Mouse (Mus musculus): ENCODE measurements around the gene Ccdc86. TPM values are rescaled to one million over a fixed set of nuclear protein-coding genes. Genes with fewer than 3 reads are reported as not detected.

The Ccdc86 gene
- total RNA-seq, 1 experiment: 25.7 TPM

DNA sequence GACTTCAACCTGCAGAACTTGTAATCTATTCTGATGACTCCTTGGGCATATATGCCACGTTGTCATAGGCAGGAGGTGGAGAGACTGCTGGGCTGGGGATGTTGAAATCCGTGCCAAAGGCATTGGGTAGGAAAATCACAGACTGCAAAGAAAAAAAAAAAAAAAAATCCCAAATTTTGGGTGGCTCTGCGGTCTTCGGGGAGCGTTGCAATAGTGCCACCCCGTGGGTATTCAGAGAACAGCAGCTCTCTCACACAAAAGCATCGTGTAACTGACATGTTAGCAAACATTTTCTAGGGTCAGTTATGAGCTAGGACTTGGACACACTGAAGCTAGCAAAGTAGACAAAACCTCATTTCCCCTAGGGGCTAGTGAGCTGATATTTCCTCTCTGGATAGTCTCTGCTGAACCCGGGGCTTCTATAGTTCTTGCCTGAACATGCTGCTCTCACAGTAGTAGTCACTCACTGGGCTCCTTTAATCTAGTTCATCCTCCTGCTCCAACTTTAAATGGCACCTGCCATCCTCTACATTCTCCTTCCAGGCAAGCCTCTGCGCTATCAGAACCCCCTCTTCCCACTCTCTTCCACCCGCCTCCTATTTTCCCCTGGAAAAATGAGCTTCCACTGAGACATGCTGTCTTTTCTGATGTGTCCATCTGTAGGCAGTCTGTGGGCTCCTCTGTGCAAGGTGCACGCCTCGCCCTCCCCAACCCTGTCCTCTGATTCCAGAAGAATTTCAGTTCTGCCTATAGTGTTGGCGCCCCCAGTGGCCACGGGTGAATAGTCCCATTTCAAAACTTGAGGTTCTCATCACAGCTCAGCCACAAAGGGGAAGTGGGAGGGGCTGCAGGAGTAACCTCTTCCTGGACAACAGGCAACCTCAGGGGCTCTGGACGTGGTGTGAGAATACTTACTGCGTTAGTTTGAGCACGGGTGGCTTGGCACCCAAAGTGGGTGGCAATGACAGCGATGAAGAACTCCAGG is 30.4 kb upstream of the Ccdc86 start:
- H3K9ac ChIP-seq (ENCODE audit: insufficient read depth, low read depth, low read length, poor library complexity, severe bottlenecking): no peak overlapping the region; the same call in 1 of the 2 replicates
- H3K4me1 ChIP-seq (ENCODE audit: control insufficient read depth in 2 of 2, insufficient read depth in 2 of 2, low read length in 2 of 2, poor library complexity in 1 of 2): peaks cover 4 to 20% of the 10 kb centered on the region in 2 experiments
- no peak overlapping the region for H3K27ac ChIP-seq (ENCODE audit: insufficient read depth, low read depth, low read length, poor library complexity, severe bottlenecking)
- in situ Hi-C loops (cut with MboI; ENCODE audit: low sequenced_read_pairs in 2 of 2, unreplicated experiment in 2 of 2): no loop called here
- no peaks in the 10 kb centered on the region for H3K9me3 ChIP-seq (ENCODE audit: control insufficient read depth, insufficient read depth, low read depth, low read length)
- H3K36me3 ChIP-seq (ENCODE audit: control insufficient read depth, insufficient read depth, low read length, poor library complexity, severe bottlenecking): no peaks in the 10 kb centered on the region
- DNase-seq (ENCODE audit: low read depth, low spot score): peak; percentile 88
- TF ChIP-seq HCFC1 (IDR thresholded peaks at IDR 0.05; ENCODE audit: borderline replicate concordance, insufficient read depth, low read length): no peak
- peak; percentile 97 for TF ChIP-seq ZNF384 (IDR thresholded peaks at IDR 0.05; ENCODE audit: low read depth, low read length)
- peak; percentile 77; the same call in 1 of the 2 replicates for TF ChIP-seq ZC3H11A (IDR thresholded peaks at IDR 0.05; ENCODE audit: borderline replicate concordance, low read depth, low read length)
- peak overlapping the region in 1 of 2 experiments; percentile 14; a peak in 1 of 4 replicates for H3K4me3 ChIP-seq (ENCODE audit: insufficient read depth in 1 of 2, low read depth in 1 of 2, low read length in 2 of 2, poor library complexity in 1 of 2, severe bottlenecking in 1 of 2)

DNA sequence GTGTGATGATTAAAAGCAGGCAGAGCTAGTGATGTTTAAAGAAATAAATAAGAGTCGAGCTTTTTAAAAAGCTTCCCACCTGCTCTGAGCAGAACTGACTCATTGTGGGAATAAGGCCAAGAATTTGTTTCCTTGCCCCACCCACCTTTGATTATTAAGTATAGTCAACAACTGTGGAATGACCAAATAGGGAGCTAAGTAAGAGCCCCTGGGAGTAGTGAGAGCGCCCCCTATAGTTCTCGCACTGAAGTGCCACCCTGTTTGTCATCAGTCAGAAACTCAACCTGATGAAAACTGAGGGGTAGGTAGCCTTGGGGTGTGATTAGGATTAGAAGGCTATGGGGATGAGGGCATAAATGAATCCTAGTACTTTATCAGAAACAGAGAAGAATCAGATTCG is 27.3 kb upstream of the Ccdc86 start:
- TF ChIP-seq HCFC1 (IDR thresholded peaks at IDR 0.05; ENCODE audit: borderline replicate concordance, insufficient read depth, low read length) (no peak), ZNF384 (IDR thresholded peaks at IDR 0.05; ENCODE audit: low read depth, low read length) (no peak), CHD2 (IDR thresholded peaks at IDR 0.05; ENCODE audit: low read depth, low read length) (no peak), MAFK (IDR thresholded peaks at IDR 0.05; ENCODE audit: insufficient read depth, low read depth, low read length) (no peak), ZC3H11A (IDR thresholded peaks at IDR 0.05; ENCODE audit: borderline replicate concordance, low read depth, low read length) (no peak)
- Histone ChIP-seq H3K27ac (ENCODE audit: insufficient read depth, low read depth, low read length, poor library complexity, severe bottlenecking) (no peak overlapping the region), H3K9ac (ENCODE audit: insufficient read depth, low read depth, low read length, poor library complexity, severe bottlenecking) (no peak overlapping the region), H3K4me1 (ENCODE audit: control insufficient read depth in 2 of 2, insufficient read depth in 2 of 2, low read length in 2 of 2, poor library complexity in 1 of 2) (peaks cover 16 to 25% of the 10 kb centered on the region in 2 experiments), H3K9me3 (ENCODE audit: control insufficient read depth, insufficient read depth, low read depth, low read length) (no peaks in the 10 kb centered on the region), H3K36me3 (ENCODE audit: control insufficient read depth, insufficient read depth, low read length, poor library complexity, severe bottlenecking) (no peaks in the 10 kb centered on the region), H3K4me3 (ENCODE audit: insufficient read depth in 1 of 2, low read depth in 1 of 2, low read length in 2 of 2, poor library complexity in 1 of 2, severe bottlenecking in 1 of 2) (no peak overlapping the region)
- in situ Hi-C loops (cut with MboI; ENCODE audit: low sequenced_read_pairs in 2 of 2, unreplicated experiment in 2 of 2): no loop called here
- peak; percentile 38 for DNase-seq (ENCODE audit: low read depth, low spot score)

DNA sequence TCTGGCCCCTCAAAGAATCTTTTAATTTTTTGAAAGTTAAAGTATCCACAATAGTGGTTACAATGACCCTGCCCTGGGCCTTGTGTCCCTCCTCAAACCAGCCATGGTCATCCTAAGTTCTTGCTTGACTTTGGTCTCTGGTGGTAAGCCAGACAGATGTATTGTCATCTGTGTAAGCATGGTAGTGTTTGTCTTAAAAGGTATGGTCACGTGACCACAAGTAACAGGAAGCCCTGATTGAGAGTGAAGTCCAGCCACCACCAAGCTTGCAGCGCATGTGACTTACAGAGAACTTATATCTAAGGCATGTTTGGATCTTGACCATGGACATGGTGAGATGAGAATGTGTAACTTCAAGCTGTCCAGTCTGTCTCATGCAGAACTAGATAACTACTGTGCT is 26.1 kb upstream of the Ccdc86 start:
- Histone ChIP-seq H3K36me3 (ENCODE audit: control insufficient read depth, insufficient read depth, low read length, poor library complexity, severe bottlenecking) (no peaks in the 10 kb centered on the region), H3K27ac (ENCODE audit: insufficient read depth, low read depth, low read length, poor library complexity, severe bottlenecking) (no peak overlapping the region), H3K4me1 (ENCODE audit: control insufficient read depth in 2 of 2, insufficient read depth in 2 of 2, low read length in 2 of 2, poor library complexity in 1 of 2) (peaks cover 16 to 23% of the 10 kb centered on the region in 2 experiments), H3K9ac (ENCODE audit: insufficient read depth, low read depth, low read length, poor library complexity, severe bottlenecking) (no peak overlapping the region), H3K9me3 (ENCODE audit: control insufficient read depth, insufficient read depth, low read depth, low read length) (no peaks in the 10 kb centered on the region), H3K4me3 (ENCODE audit: insufficient read depth in 1 of 2, low read depth in 1 of 2, low read length in 2 of 2, poor library complexity in 1 of 2, severe bottlenecking in 1 of 2) (no peak overlapping the region)
- in situ Hi-C loops (cut with MboI; ENCODE audit: low sequenced_read_pairs in 2 of 2, unreplicated experiment in 2 of 2): no loop called here
- no peak for DNase-seq (ENCODE audit: low read depth, low spot score)
- no peak for TF ChIP-seq CHD2 (IDR thresholded peaks at IDR 0.05; ENCODE audit: low read depth, low read length)
- no peak for TF ChIP-seq MAFK (IDR thresholded peaks at IDR 0.05; ENCODE audit: insufficient read depth, low read depth, low read length)
- TF ChIP-seq ZC3H11A (IDR thresholded peaks at IDR 0.05; ENCODE audit: borderline replicate concordance, low read depth, low read length): no peak
- no peak for TF ChIP-seq HCFC1 (IDR thresholded peaks at IDR 0.05; ENCODE audit: borderline replicate concordance, insufficient read depth, low read length)
- TF ChIP-seq ZNF384 (IDR thresholded peaks at IDR 0.05; ENCODE audit: low read depth, low read length): no peak

DNA sequence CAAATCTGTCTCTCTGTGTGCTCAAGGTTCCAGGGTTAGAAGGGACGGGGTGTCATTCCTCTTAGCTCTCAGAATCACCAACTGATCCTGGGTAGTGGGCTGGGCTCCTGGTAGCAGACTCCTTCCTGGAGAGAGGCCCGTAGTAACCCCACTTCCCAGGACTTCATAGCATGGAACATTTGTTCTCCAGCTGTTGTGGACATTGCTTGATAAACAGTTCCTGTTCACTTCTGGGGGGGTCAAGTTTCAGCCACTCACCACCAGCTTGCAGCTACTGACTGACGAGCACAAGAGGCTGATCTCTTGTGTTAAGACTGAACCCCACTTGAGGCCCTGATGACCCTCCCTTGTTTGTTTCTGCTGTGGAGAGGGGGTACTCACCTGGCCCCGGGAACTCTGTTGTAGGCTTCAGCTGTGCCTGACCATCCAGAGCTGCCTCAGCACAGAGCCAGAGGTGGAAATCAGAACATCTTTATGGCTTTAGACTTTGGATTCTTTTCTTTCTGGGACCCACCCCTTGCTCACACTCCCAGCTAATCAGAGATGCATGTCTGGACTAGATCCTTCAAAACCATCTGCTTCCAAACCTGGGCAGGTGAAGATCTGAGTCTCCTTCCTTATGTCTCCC is 25.3 kb upstream of the Ccdc86 start, which contains the start of gene Ms4a10:
TSS of gene Ms4a10 (minus strand) at position 433 of the 628 bp plus-strand sequence.
- Histone ChIP-seq H3K27ac (ENCODE audit: insufficient read depth, low read depth, low read length, poor library complexity, severe bottlenecking) (no peak within 1 kb of the TSS), H3K36me3 (ENCODE audit: control insufficient read depth, insufficient read depth, low read length, poor library complexity, severe bottlenecking) (no peaks in the 10 kb centered on the region), H3K4me1 (ENCODE audit: control insufficient read depth in 2 of 2, insufficient read depth in 2 of 2, low read length in 2 of 2, poor library complexity in 1 of 2) (peaks cover 16 to 20% of the 10 kb centered on the region in 2 experiments), H3K4me3 (ENCODE audit: insufficient read depth in 1 of 2, low read depth in 1 of 2, low read length in 2 of 2, poor library complexity in 1 of 2, severe bottlenecking in 1 of 2) (no peak within 1 kb of the TSS), H3K9me3 (ENCODE audit: control insufficient read depth, insufficient read depth, low read depth, low read length) (no peaks in the 10 kb centered on the region), H3K9ac (ENCODE audit: insufficient read depth, low read depth, low read length, poor library complexity, severe bottlenecking) (no peak within 1 kb of the TSS)
- no peak for TF ChIP-seq CHD2 (IDR thresholded peaks at IDR 0.05; ENCODE audit: low read depth, low read length)
- no peak for TF ChIP-seq ZNF384 (IDR thresholded peaks at IDR 0.05; ENCODE audit: low read depth, low read length)
- TF ChIP-seq MAFK (IDR thresholded peaks at IDR 0.05; ENCODE audit: insufficient read depth, low read depth, low read length): no peak
- no peak for TF ChIP-seq HCFC1 (IDR thresholded peaks at IDR 0.05; ENCODE audit: borderline replicate concordance, insufficient read depth, low read length)
- TF ChIP-seq ZC3H11A (IDR thresholded peaks at IDR 0.05; ENCODE audit: borderline replicate concordance, low read depth, low read length): no peak
- no peak for DNase-seq (ENCODE audit: low read depth, low spot score)
- in situ Hi-C loops (cut with MboI; ENCODE audit: low sequenced_read_pairs in 2 of 2, unreplicated experiment in 2 of 2): loop anchor here in 1 of 2 experiments (25.0 kb wide), 1 partner anchor 262 kb away; no protein-coding TSS in a partner anchor

All from ES-E14 (cell line).